Mouse (Mus musculus): ENCODE measurements at regions not wholly inside any gene's neighbourhood (a gene's known extent, or its start where the extent isn't known, plus 50 kb on each side); places are given as distances from the start of the nearest gene placed in this dataset.

DNA sequence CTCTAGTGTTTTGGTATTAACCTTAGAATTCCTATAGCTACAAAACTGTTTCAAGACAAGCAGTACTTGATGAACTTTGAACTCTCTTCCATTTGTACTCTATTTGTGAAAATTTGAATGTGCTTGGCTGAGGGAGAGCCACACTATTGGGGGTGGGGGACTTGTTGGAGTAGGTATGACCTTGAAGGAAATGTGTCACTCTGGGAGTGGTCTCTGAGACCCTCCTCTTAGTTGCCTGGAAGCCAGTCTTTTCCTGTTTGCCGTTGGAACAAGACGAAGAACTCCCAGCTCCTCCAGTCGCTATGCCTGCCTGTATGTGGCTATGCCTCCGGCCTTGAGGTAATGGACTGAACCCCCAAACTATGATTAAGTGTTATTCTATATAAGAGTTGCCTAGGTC lies 265.4 kb upstream of the Dab2 start:
- no peak for DNase-seq

DNA sequence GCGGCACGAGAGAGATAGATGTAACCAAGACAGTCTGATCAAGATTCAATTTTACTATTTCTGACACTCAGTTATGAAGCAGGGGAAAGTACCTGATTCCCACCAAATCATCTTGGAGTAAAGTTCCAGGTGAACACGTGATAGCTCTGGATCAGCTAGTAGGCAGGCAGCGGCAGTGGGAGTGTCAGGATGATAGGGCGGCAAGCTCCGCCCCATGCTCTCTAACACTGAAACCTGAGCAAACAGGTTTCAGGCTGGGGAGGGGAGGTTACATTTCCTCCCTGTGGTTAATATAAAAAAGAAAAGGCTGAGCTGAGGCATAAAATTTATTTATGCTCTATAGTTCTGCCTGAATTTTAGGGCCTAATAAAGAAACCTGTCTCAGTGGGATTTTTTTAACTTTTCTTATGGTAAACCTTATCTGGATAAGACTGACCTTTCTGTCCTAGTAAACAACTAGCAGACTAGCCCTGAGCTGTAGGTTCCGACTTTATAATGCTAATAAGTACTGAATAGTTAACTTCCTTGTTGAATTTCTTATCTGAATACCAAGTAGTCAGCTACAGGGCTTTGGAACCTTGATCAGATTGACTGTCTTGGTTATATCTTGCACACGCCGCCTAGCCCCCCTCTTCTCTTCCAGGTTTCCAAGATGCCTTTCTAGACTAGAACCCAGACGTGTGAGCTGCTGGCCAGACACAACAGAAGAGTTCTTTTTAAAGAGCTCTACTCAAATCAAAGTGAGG lies 254.9 kb upstream of the Dab2 start:
- DNase-seq: no peak

DNA sequence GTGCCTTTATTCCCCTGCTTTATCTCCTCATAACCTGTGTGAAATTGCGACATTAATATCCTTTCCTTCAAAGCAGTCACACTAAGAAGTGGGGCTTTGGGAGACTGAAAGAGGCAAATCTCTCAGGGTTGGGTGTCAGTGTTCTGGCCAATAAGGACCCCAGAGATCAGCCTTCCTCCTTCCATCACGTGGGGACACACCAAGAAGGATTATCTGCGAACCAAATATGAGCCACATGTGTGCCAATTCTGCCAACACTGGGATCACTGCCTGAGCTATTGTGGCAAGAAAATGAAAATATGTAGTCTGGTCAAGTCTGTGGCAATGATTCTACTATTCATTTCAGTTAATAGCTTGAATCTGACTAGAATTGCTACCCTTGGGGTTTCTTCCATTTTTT lies 243.9 kb upstream of the Dab2 start:
- DNase-seq: no peak

DNA sequence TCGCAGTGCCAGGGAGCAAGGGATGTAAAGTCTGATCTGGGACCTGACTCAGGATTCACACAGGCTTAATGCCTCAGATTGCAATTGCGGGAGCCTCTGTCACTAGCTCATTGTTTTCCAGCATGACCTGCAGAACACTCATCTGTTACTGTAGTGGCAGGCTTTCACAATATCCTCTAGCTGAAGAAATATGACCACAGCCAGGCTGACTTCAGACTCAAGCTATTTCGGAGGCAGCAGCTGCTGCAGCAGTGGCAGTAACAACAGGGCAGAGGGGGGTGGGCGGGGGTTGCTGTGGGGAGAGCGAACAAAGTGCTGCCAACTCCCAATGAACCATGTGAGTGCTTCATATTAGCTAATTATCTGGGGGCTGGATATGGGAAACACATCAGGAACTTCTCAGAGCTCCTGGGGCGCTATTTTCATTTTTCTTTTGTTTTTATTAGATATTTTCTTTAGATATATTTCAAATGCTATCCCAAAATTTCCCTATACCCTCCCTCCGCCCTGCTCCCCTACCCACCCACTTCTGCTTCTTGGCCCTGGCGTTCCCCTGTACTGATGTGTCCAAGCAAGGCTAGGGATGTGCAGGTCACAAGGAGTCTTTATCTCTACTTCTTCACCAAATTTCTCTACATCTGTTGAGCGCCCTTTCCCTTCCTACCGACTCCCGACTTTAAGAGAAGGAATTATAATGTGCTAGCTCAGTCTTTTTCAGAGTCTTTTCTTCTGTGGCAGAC lies 242.5 kb upstream of the Dab2 start:
- DNase-seq: no peak

DNA sequence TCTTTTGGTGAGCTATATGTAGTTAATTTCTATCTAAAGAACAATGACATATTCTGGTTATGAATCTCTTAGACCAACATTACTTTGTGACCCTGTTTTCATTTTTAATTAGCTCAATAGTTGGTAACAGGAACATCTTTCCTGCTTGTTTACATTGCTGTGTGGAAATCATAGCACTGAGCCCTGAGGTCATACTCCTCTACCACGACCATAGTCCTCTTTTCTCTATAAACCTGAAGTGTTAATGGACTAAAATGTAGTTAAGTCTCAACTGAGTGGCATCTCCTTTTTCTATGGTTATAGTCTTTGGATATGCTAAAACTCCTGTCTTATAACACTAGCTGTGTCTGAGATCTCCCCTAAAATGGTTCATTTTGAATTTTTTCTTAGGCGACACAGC lies 240.2 kb upstream of the Dab2 start:
- no peak for DNase-seq

DNA sequence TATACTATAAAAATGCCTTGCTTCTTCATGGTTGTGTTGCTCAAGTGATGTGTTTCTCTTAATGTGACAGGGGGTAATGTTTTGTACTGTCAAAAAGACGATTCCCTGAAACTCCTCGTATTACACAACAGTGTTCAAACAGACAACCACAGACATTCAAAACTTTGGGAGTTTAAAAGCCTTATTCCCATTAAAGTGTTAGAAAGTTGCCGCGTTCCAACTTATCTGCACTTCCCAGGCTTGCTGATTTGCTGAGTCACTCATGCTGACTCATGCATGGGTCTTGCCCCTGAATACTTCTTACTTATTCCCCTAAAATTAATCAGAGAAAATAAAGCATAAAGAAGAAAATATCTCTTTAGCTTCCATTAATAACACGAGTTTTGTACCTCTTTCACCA lies 239.8 kb upstream of the Dab2 start:
- no peak for DNase-seq

DNA sequence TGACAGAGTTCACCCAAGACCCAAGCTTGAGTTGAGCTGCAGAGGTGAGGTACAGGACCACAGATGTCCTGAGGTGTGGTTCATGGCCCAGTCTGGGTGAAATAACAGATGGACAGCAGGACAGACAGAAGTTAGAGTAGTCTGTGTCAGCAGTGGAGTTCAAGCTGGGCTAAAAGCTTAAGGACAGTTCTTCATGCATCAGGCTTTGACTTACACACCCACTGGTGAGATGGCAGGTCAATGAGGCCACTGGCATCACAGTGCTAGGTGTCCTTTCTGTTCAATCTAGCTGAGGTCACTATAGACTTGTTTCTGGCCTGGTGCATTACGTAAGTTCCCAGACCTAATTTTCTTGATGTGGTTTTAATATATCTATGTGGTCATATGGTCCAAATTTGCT lies 238.9 kb upstream of the Dab2 start:
- DNase-seq: no peak

DNA sequence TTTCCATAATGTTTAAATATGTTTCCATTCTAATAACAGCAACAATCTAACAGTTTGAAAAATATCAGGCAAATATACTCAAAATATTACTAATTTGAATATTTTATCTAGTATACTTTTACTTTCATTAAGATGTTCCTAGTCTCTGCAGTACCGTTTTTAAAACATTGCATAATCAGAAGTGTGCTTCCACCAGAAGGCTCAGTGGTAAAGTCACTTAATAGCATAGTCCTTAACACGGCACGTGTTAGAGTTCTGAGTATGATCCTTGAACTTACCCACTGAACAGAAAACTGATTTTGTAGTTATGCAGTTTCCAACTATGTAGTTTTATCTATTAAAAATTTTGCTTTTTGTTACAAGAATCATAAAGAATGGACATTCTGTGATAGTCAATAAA lies 234.5 kb upstream of the Dab2 start:
- DNase-seq: no peak

DNA sequence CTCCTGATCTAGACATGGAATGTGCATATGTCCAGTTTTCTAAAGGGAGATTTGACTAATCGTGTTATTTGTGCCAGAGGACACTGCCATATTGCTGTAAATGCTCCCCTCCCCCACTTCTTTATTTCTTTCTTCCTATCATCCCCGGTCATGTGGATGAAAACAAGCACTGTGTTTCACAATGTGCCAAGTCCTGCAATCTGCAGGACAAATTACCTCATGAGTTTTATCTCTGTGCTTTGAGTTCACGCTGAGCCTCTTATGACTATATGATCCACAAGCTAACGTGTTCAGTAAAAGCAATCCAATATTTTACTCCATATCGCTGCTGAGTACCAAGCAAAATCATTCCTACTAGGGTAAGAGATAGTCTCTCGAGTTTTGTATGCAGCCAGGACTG lies 232.2 kb upstream of the Dab2 start:
- DNase-seq: no peak

DNA sequence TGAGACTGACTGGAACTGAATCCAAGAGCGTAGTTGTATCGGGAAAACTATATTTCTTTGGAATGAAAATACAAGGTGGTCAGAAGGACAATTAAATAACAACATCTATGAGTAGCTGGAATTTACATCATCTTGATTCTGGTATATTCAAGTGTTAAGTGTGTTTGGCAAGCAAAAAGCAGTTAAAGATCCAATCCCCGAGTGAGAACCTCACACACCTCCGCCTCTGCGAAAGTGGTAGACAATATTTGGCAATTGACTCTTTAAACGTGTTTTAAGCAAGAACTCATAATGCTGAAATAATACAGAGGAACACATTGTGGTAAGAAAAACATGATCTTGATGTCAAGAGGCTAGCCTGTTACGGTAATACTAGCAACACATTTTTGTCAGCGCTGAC lies 231.2 kb upstream of the Dab2 start:
- no peak for DNase-seq

DNA sequence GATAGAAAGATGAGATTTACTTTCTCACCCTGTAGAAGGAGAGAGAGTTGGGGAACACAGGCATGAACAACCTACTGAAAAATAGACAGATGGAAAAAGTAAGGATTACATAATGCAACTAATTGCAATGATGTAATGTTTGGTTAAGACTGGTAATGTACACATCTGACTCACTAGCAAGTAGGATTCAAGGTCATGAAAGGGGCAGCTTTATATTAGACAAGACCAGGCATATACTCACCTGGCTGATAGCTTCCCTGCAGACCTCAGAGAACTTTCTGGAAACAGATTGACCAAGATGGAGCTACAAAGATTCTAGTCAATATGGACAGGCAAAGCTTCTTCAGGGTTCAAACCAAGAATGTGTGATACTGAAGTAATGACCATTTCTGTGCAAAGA lies 227.7 kb upstream of the Dab2 start:
- DNase-seq: no peak

DNA sequence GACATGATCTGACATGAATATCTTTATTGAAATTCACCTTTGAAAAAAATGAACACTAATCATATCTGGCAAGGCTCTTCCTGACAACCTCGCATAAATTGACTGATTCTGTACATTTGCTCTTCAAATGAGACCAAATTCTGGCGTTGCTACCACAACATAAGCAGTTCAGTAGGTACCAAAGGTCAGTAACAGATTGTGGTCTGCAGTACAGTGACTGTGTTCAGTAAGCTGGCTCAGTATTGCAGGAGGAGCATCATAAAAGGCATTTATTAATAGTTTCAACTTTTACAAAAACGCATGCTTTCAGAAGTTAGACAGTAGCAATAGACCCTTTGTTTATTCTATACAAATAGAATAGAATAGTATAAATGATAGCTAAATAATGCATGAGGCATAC lies 226.7 kb upstream of the Dab2 start:
- no peak for DNase-seq

DNA sequence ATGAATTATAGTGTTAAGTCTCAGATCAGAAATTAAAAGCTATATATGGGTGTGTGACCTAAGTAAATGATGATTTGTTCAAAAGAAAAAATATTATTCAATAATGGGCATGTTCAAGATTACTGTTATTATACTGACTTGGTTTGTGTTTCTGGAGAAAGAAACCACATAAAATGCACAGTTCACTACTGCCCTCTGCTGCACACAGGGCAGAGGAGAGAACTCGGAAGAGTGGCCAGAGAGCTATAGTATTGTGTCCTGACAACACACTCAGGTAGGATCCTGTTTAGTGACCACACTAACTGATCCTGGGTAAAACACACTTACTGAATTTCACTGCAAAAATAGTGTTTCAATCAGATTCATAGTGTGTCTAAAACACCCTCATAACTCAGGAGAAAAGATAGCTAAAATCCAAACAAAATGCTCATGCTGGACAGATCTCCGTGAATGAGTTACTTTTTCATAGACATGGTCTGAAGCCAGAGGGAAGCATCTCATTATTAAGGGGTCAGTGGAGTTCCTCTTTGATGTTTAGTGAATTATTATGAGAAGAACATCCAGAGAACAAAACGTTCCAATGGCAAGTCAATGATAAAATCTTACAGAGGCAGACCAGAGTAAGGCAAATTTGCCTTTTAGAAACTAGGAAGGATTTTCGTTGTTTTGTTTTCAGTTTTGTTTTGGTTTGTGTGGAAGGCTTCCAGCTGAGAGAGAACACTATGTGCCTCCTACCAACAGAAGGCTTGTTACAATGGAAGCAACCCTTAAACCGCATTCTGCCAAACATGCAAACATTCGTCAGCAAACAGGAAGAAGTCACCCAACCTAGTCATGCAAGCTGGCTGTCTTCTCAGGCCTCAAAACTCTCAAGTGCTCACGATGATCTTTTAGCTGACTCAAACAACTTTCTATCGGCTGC lies 218.6 kb upstream of the Dab2 start:
- DNase-seq: no peak

DNA sequence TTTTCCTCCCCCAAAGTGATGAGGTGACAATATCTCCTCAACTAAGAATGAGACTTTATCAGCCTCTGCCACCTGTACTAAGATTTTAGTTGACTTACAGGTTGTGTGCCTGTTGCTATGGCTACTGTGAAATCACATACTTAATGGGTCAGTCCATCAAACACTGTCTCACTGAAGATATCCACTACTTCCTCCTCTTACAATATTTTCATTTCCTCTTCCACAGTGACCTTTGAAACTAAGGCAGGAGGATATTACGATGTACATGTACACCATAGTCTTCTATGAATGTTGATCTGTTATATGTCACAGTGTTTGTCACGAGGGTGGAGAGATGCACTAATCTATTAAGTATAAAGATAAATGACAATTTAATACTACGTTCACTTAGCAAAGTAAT lies 212.4 kb upstream of the Dab2 start:
- DNase-seq: no peak

DNA sequence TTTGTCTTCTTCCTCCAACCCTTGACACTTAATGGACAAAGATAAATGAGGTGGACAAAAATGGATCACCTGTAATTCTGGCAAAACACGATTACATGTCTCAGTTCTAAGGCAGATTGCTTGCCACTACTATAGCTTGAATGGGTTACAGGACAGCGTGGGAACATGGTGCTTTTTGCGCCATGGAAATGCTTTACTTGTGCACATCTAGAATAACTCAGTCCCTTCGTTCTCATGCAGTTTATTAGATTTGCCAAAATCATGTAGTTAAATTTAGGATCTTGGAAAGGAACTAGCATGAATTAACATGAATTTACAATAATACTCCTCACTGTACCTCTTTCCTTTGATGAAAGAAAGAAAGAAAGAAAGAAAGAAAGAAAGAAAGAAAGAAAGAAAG lies 211.1 kb upstream of the Dab2 start:
- no peak for DNase-seq

DNA sequence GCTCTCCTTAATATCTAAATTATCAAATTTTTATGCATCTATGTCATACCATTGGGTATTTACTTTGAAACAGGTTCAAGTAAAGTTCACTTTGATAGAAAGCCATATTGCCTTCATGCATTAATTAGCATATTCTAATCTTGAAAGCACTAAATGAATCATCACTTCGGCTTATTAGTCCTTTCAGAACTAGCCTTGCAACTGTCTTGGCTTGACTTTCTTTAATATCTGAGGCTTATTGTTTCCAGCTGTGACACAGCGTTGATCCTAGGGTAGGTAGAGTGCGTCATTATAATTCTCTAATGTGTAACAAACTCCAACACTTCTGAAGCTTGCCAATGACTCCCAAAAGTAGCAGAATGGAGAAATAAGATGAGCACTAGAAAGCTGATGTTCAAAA lies 169.9 kb upstream of the Dab2 start:
- no peak for DNase-seq

DNA sequence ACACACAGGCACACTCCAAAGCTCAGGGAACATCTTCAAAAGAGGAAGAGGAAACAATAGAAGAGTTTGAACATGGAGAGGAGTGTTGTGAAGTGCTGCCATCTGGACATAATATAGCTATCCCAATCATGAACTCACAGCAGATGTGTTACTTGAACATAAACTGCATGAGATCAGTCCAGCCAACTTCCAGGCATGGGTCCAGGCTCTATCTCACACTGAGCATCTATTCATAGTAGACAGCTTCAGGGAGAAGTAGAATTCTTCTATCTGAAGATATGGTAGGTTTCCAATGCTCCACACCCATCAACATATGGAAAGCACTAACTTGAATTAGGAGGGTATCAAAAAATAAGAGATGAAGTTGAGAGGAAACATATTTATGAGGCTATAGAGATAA lies 167.4 kb upstream of the Dab2 start:
- no peak for DNase-seq

DNA sequence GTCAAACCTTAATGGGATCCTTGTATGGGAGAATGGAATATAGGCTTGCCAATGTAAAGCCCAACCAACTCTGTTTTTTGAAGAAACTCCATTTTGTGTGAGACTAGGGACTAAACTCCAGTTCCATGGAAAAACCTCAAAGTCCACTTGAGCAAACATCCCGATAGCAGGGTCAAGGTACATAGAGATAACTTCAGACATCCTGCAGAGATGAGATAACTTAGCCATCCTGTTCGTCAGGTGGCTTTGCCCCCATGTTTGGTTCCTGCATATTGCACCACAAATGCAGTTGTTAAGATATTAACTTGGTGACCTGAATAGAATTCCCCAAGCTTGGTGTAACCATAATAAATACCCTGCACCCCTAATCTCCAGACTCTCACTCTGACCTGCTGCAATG lies 154.5 kb upstream of the Dab2 start:
- DNase-seq: no peak

DNA sequence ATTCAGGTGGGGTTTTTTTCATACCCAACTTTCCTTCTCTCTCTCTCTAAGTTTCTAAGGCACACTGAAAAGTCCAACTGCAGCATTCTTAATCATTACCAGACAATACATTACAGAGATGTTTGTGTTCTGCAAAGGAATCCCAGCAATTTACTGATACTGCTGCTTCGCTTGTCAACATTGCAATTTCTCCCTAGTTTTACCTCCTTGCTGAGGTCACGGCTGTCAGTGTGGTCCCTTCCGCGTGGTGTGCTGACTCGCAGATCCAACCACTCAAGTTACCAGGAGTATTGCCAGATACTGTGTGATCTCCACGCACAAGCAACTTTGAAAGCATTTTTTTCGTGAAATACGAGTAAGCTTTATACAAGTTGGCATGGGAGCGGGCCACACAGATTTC lies 144.9 kb upstream of the Dab2 start:
- no peak for DNase-seq

DNA sequence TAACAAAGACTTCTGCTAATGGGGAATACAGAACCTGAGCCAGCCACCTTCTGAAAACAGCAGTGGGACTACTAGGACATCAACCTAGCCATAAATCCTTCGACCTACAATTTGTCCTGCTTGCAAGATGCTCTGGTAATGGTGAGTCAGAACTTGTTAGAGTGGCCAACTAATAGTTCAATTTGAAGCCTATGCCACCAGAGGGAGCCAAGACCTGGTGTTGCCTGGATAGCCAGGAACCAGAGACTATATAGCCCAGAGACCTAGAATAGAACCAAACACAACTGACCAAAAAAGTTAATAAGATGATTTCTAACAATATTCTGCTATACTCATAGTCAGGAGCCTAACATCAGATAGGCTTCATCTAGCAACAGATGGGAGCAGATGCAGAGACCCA lies 119.3 kb upstream of the Dab2 start:
- no peak for DNase-seq

DNA sequence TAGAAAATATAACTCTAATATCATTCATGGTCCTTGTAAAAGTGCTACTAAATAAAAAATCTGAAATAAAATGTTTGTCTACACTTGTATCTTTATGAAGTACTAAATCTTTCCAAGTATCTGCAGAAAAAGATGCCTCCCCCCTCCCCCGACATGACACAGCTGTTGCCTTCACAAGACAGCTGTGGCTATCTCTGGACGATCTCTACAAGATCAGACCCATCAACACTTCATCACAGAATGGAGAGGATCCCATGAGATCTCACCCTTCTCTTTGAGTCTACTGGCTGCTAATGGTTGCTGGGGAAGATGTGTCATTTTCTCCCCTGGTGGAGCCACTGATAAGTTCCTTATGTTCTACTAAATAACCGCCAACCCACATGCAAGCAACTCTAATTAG lies 116.0 kb upstream of the Dab2 start:
- DNase-seq: no peak

DNA sequence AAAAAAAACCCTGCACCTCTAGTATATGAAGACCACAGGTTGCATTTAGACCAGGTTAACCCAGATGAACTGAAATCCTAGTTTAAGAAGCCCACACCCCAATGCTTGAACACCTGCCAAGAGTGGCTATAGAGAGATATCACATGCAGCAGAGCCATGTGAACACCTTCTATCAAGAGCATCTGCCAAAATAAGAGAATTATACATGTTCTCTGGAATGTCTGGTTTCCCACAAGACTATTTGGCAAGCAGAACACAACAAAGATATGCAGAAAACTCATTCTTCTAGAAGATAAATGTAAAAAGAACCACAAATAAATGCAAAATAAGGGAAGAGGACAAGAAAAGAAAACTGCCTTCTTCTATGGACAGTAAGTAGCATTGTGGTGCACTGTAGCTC lies 107.7 kb upstream of the Dab2 start:
- DNase-seq: no peak

DNA sequence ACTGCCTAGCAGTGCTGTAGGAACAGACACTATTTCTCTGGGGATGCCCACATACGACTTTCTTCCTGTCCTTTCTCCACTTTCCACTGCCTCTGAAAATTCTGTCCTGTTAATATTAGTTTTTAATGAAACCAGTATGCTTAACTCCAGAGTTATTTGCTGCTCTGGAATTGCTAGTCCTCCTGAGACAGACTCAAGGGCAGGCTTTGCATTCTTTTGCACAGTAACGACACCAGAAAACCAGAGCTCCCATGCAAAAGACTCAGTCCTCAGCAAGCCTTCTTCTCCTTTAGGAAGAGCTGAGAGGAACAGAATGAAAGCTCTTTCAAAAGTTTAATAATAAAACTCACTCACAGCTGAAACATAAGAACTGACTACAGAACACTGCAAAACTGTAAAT lies 92.3 kb upstream of the Dab2 start:
- no peak for DNase-seq

DNA sequence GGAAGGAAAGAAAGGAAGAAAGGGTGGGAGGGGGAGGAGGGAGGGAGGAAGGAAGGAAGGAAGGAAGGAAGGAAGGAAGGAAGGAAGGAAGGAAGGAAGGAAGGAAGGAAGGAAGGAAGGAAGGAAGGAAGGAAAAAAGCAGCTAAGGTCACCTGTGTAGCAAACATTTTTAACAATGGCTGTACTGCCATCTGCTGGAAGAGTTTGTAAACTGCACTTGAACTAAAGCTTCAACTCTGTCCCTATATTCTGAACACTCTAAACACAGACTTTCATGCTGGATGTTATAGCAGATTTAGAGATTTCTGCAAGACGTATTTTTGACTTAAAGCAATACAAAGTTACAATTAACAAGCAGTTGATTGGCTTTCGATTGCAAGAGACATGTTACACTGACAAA lies 90.3 kb upstream of the Dab2 start:
- no peak for DNase-seq

Measured in adrenal gland, adult 8-10 months (tissue).